Mouse (Mus musculus) neural tube, postnatal 0 days (tissue): ENCODE results near the gene Ifi27. TPM values are rescaled to one million over a fixed set of nuclear protein-coding genes. Genes with fewer than 3 reads are reported as not detected.

Experiments used
- polyA plus RNA-seq: library from polyadenylated mRNA; unstranded; fragments of >200 nt; fragmentation: Nextera tagmentation; extraction: Ambion mirVana; gene quantifications from 2 replicates; pipeline ENCODE4 v1.2.1, GENCODE M21; 2015

Gene Ifi27
- polyA plus RNA-seq, result 26.1 and 33.4 TPM in 2 replicates

DNA sequence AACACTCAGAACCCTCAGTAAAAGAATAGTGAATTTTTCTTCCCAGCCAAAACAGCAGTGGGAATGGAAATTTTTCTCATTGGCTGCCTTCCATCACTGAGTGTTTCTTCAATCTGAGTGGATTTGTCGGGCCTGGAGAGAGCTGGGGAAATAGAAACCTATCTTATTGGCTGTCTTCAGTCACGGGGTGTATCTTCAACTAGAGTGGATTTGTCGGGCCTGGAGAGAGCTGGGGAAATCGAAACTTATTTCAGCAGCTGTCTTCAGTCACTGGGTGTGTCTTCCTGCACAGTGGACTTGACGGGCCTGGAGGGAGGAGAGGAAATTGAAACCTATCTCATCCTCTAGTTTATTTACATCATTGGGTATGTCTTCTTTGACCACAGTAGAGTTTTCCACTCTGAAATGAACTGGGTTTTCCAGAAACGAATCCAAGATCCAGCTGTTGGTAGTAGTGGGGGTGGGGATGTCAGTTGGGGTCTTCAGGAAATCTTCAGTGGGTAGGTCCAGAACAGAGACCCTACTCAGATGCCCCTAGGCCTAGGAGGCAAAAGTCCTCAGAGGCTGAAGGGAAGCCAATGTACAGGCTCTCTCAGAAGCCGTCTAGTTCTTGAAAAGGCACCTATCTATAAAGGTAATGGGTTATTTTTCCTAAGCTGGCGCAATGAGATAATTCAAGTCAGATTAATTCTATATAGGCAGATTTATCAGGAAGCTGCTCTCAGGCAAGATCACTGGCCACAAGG lies at the start of gene Ifi27:
Ifi27 (plus strand) TSS at position 226 of the 746 bp plus-strand sequence.

DNA sequence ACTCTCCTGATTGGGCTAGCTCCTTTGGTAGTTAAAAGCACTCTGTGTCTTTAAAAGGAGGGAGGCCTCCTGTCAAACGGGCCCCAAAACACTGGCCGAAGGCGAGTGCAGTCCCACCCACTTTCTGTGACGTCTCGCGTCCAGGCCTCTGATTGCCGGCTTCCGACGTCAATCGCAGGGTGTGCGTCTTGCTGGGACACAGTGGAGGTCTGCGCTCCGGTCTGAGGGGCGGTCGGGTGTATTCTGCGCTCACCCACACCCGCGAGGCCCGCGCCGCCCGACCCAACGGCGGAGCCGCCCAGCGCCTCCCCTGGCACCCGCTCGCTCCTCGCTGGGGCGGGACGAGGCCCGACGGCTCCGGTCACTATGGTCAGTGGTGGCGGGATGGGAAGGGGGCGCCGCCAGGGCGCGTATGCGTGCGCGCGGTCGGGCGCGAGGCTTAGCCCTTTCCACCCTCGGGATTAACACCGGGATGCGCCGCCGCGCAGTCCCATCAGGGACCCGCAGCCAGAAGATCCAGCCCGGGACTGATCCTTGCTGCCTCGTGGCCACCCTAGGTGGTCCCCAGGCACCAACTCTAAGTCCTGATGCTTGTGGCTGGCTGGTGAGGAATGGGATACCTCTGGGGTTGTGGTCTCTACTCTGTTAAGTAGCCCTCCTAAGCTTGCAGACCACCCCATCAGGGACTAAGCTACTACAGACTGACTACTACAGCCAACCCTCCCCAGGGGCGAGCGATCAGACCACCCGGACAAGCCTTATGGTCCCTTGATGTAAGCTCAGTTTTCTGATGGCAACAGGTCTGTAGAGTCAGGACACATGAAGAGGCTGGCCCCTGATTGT lies 45.3 kb upstream of the Ifi27 start, which contains the start of gene Otub2:
Otub2 (plus strand) TSS at position 178 of the 843 bp plus-strand sequence.

DNA sequence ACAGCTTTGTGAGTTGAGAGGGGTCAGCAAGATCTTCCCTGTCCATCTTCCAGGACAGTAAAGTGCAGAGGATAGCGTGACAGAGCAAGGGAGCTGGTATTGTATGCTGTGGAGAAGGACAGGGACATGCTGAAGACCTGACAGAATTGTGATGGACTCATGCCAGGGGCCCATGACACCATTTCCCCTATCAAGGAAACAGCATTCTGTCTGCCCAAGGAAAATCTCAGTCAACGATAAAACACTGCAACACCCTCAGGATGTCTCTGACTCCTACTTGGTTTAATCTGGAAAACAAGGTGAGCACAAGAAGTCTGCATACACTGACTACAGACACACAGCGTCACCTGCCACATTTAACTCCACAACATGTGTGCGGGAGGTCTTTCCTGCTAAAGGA lies 26.3 kb upstream of the Ifi27 start, which contains the start of gene 9330161L09Rik:
9330161L09Rik (minus strand) TSS at position 101 of the 400 bp plus-strand sequence.

DNA sequence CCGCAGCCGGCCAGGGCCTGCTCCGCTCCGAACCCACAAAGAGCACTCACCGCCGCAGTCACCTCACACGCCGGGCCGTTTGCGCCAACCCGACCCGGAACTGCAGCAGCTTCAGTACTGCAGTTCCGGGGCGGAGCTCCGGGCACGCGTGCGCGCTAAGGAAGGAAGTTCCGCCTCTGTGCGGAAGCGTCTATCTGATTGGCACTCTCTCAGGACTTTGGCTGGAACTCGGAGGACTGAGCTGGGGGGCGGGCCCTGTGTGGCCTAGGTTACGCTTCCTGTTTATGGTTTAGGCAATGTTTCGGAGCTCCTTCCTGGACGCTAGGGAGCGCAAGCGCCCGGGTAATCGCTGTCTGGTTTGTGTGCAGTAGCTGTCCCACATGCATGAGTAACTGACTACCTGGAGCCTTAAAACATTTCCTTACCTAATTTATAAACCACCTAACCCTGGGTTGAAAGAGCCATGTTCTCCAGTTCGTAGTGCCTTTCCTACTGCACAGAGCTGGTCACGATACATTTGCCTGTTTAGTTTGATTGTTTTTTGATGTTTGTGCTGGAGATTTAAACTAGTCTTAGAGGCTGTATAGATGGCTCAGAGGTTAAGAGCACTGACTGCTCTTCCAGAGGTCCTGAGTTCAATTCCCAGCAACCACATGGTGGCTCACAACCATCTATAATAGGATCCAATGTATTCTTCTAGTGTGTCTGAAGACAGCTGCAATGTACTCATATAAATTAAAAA lies 8.1 kb upstream of the Ifi27 start, which contains the start of gene Ddx24:
Ddx24 (minus strand) TSS at position 102 of the 742 bp plus-strand sequence.

DNA sequence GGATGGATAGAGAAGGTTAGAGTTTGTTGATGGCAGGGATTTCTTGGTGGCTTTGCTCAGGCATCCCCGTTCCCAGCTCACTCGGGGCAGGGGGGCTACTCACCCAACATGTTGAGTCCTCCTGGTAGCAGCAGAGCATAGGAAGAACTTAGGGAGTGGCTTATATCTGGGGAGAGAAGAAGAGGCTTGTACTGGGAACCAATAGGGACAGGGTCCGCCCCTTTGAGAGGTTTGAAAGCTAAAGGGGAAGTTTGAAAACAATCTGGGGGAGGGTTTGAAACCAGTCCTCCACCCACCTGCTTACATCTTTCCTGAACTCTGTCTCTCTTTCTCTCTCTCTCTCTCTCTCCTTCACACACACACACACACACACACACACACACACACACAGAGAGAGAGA lies 9.5 kb downstream of the Ifi27 start, which contains the start of gene Ifi27l2a:
Ifi27l2a (minus strand) TSS at position 157 of the 400 bp plus-strand sequence.

DNA sequence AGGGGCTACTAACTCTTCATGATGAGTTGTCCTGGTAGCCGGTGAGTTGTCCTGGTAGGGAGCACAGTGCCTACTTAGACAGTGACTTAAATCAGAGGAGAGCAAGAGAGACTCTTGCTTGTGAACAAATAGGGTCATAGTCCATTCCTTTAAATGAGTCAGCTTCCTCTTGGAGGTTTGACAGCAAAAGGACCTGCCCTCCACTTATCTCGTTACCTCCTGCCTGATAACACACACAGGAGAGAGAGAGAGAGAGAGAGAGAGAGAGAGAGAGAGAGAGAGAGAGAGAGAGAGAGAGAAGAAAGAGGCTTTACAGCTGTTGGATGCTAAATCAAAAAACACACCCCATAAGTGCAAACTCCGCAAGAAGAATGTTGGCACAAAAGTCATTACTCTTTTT lies 23.1 kb downstream of the Ifi27 start, which contains the start of gene Ifi27l2b:
Ifi27l2b (minus strand) TSS at position 84 of the 400 bp plus-strand sequence.

Other genes with a start within 250 kb of the Ifi27 start
- 2.9 and 3.9 TPM in 2 replicates for gene Prima1, start 192.1 kb upstream of the Ifi27 start, polyA plus RNA-seq
- gene Fam181a, start 123.2 kb upstream of the Ifi27 start, polyA plus RNA-seq, result 7.6 and 9.2 TPM in 2 replicates
- 3.0 and 3.7 TPM in 2 replicates for gene Asb2, start 78.2 kb upstream of the Ifi27 start, polyA plus RNA-seq
- gene Otub2, start 45.5 kb upstream of the Ifi27 start, polyA plus RNA-seq, result 17.4 and 19.8 TPM in 2 replicates
- gene 9330161L09Rik, start 26.4 kb upstream of the Ifi27 start, polyA plus RNA-seq, result 0.55 and 0.62 TPM in 2 replicates
- 208 and 244 TPM in 2 replicates for gene Ddx24, start 8.4 kb upstream of the Ifi27 start, polyA plus RNA-seq
- 18.3 and 28.9 TPM in 2 replicates for gene Ifi27l2a, start 9.5 kb downstream of the Ifi27 start, polyA plus RNA-seq
- not detected in 2 replicates for gene Ifi27l2b, start 23.0 kb downstream of the Ifi27 start, polyA plus RNA-seq
- 3.9 and 4.1 TPM in 2 replicates for gene Ppp4r4, start 98.1 kb downstream of the Ifi27 start, polyA plus RNA-seq
- 0.08 and 0.09 TPM in 2 replicates for gene Serpina10, start 197.2 kb downstream of the Ifi27 start, polyA plus RNA-seq
- gene Serpina6, start 223.0 kb downstream of the Ifi27 start, polyA plus RNA-seq, result not detected in 2 replicates
- not detected in 2 replicates for gene Serpina16, start 241.9 kb downstream of the Ifi27 start, polyA plus RNA-seq